Mouse (Mus musculus) embryonic facial prominence, embryonic 13.5 days (tissue): Measurements from ENCODE around the gene Nup37. TPM values are rescaled to one million over a fixed set of nuclear protein-coding genes. Genes with fewer than 3 reads are reported as not detected.

Source experiments
- ATAC-seq: fragments of 200-750 bp; cut with Nextera tagmentation; 2 replicates; pipeline ENCODE4 v1.8.0; 2017; ENCODE audit warnings: low read depth; ENCODE audit not compliant: insufficient number of reproducible peaks, insufficient read depth, low FRiP score, low TSS enrichment
- H3K27ac ChIP-seq: fragments of 300-500 bp; sonication (generic); 2 replicates; pipeline ENCODE4 v1.5.1; 2015; ENCODE audit warnings: moderate library complexity, mild to moderate bottlenecking, inconsistent platforms
- H3K27me3 ChIP-seq: fragments of 300-500 bp; sonication (generic); 2 replicates; pipeline ENCODE4 v1.6.1; 2015; ENCODE audit warnings: mild to moderate bottlenecking, inconsistent platforms
- H3K36me3 ChIP-seq: fragments of 300-500 bp; sonication (generic); 2 replicates; pipeline ENCODE4 v1.6.1; 2015; ENCODE audit warnings: mild to moderate bottlenecking, inconsistent platforms
- H3K4me1 ChIP-seq: fragments of 300-500 bp; sonication (generic); 2 replicates; pipeline ENCODE4 v1.6.1; 2015; ENCODE audit warnings: inconsistent platforms
- H3K4me2 ChIP-seq: fragments of 300-500 bp; sonication (generic); 2 replicates; pipeline ENCODE4 v1.6.1; 2015; ENCODE audit warnings: moderate library complexity, mild to moderate bottlenecking, inconsistent platforms
- H3K4me3 ChIP-seq: fragments of 300-500 bp; sonication (generic); 2 replicates; pipeline ENCODE4 v1.5.1; 2015; ENCODE audit warnings: mild to moderate bottlenecking, inconsistent platforms
- H3K9ac ChIP-seq: fragments of 300-500 bp; sonication (generic); 2 replicates; pipeline ENCODE4 v1.6.1; 2015; ENCODE audit warnings: mild to moderate bottlenecking, inconsistent platforms
- H3K9me3 ChIP-seq: fragments of 300-500 bp; sonication (generic); 2 replicates; pipeline ENCODE4 v1.6.1; 2016; ENCODE audit warnings: inconsistent platforms
- WGBS: fragments of 180-500 bp; shearing (Covaris S2); methylation state at CpG from one replicate; pipeline ENCODE4 v1.1.7; 2015; ENCODE audit warnings: mixed read lengths; 5-methylcytosine and 5-hydroxymethylcytosine counted together
- polyA plus RNA-seq: library from polyadenylated mRNA; unstranded; fragments of >200 nt; fragmentation: Nextera tagmentation; extraction: Ambion mirVana; gene quantifications from 2 replicates; pipeline ENCODE4 v1.2.1, GENCODE M21; 2015

The Nup37 gene
- polyA plus RNA-seq, 1 experiment from 2014 or later, result 95.3 TPM

DNA sequence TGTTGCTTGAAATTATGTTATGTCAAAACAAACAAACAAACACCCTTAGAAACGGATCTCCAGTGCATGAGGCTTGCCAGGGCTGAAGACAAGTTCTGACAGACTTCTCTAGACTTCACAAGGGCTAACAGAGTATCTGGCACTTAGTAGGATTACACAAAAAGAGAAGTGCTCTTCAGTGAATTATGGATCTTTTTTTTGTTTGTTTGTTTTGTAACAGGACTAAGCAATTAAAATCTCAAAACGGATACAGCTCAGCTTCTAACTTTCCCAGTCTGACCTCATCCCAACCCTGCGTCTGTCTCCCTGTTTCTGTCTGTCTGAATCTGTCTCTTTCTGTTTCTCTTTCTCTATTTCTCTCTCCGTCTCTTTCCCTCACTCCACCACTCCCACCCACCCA is 53.7 kb downstream of the Nup37 start:
- Histone ChIP-seq H3K27ac (no peak overlapping the region), H3K4me2 (peak overlapping the region; percentile 64), H3K36me3 (peaks cover 7% of the 10 kb centered on the region), H3K4me3 (peak overlapping the region; percentile 56), H3K9ac (no peak overlapping the region), H3K9me3 (no peaks in the 10 kb centered on the region), H3K4me1 (peaks cover 5% of the 10 kb centered on the region), H3K27me3 (no peaks in the 10 kb centered on the region)
- 0 out of 2 replicates have a peak, but pooled peaks have one; percentile 57 for ATAC-seq
- 18% methylated on average over 4 of the region's 4 CpGs for WGBS

DNA sequence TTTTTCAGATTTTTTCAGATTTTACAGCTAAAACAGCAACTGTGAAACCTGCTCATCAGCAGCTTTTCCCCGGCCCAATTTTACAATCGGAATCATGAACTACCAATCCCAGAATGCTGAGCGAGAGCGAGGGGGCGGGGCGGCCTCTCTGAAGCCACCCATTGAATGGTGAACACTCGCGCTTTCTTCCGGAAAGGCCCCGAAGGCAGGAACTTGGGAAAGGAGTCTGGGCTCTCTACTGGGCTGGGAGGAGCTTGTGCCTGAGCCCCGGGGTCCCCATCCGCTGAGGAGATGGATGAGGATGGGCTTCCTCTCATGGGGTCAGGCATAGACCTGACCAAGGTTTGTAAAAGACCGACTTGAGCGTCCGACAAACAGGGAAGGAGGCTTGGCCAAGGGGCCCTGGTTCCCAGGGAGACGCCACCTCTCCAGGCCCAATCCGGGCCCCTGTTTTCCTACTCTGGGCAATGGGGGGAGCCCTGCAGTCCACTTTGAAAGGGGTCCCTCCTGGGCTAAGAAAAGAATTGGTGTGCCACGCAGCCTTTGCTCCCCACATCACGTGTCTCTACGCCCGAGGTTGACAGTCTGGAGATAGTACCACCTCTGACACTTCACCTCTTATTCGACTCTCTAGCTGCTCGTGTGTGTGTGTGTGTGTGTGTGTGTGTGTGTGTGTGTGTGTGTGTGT is 54.3 kb downstream of the Nup37 start, which contains the start of gene Washc3:
Gene Washc3, plus strand, starts transcription at position 143 of the 688 bp plus-strand sequence.
- Histone ChIP-seq H3K27ac (peak within 1 kb of the TSS; percentile 85), H3K9me3 (no peaks in the 10 kb centered on the region), H3K4me3 (peak within 1 kb of the TSS; percentile 56), H3K27me3 (no peaks in the 10 kb centered on the region), H3K4me2 (peak within 1 kb of the TSS; percentile 64), H3K4me1 (peaks cover 5% of the 10 kb centered on the region), H3K36me3 (peaks cover 10% of the 10 kb centered on the region), H3K9ac (peak within 1 kb of the TSS; percentile 75)
- under 1% methylated on average over 23 of the region's 23 CpGs for WGBS
- peak; percentile 94 for ATAC-seq

DNA sequence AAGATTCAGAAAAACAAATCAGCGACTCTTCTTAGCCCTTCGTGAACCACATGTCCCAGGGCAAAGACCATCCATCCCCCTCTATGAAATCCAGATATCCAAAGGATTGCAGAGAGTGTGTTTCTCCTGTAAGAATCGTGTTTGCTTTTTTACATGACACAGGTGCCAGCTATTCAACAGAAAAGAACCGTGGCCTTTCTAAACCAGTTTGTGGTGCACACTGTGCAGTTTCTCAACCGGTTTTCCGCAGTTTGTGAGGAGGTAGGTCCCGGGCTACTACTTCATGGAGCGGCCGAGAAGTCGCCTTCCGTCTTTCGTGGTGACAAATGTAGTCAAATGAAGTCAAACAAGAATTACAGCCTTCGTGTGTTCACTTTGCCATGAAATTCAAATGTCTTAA is 54.9 kb downstream of the Nup37 start:
- ATAC-seq, result no peak
- 76% methylated on average over 13 of the region's 13 CpGs for WGBS
- H3K9me3 ChIP-seq, result no peaks in the 10 kb centered on the region
- peaks cover 5% of the 10 kb centered on the region for H3K4me1 ChIP-seq
- peak overlapping the region; percentile 75 for H3K9ac ChIP-seq
- H3K27me3 ChIP-seq, result no peaks in the 10 kb centered on the region
- peak overlapping the region; percentile 64 for H3K4me2 ChIP-seq
- H3K27ac ChIP-seq, result 0 out of 2 replicates have a peak overlapping the region, but pooled peaks have one; percentile 45
- peaks cover 10% of the 10 kb centered on the region for H3K36me3 ChIP-seq
- peak overlapping the region; percentile 56 for H3K4me3 ChIP-seq

DNA sequence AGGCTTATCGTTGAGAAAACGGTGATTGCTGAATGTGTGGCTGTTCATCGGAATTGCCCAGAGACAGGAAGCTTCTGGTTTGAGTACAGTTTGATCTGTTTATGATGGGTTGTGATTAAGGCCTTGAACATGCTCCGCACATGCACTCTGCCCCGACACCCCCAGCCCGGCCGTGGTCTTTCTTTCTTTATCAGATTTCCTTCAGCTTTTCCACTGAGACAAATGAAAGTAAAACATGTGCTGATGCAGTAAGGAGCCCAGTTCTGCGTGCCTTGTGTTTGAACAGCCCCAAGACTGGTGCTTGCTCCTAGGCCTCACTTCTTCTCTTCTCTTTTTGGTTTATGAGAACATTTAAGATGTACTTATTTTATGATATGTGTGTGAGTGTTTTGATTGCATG is 55.8 kb downstream of the Nup37 start:
- H3K27ac ChIP-seq, result no peak overlapping the region
- peaks cover 10% of the 10 kb centered on the region for H3K36me3 ChIP-seq
- H3K4me2 ChIP-seq, result no peak overlapping the region
- H3K9ac ChIP-seq, result no peak overlapping the region
- H3K4me1 ChIP-seq, result peaks cover 5% of the 10 kb centered on the region
- 89% methylated on average over 8 of the region's 8 CpGs for WGBS
- ATAC-seq, result no peak
- no peaks in the 10 kb centered on the region for H3K27me3 ChIP-seq
- no peak overlapping the region for H3K4me3 ChIP-seq
- H3K9me3 ChIP-seq, result no peaks in the 10 kb centered on the region

DNA sequence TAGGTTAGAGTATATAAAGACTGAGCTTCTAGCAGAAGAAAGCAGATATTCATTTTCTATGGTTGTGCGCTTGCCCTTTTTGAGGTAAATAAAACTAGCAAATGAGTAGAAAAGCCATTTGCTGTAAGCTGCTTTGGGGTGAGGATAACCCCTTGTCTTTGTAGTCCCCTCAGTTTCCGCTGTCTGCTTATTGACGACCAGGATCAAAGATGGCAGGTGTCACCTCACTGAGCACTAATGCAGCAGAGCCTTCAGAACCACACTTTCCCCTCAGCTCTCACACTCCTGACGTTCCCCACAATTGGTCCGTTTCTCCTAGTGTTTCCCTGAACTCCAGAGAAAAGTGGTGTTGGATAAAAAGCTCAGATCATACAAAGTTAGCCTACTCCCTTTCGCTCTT is 56.4 kb downstream of the Nup37 start:
- Histone ChIP-seq H3K36me3 (peaks cover 10% of the 10 kb centered on the region), H3K27me3 (no peaks in the 10 kb centered on the region), H3K4me1 (peaks cover 5% of the 10 kb centered on the region), H3K9me3 (no peaks in the 10 kb centered on the region), H3K9ac (no peak overlapping the region), H3K27ac (no peak overlapping the region), H3K4me2 (no peak overlapping the region), H3K4me3 (no peak overlapping the region)
- ATAC-seq, result no peak
- 92% methylated on average over 6 of the region's 6 CpGs for WGBS

- Histone ChIP-seq H3K36me3 (peaks cover 10% of the 10 kb centered on the region; the same call in 1 of the 2 replicates), H3K27ac (no peak overlapping the region), H3K27me3 (no peaks in the 10 kb centered on the region), H3K4me2 (no peak overlapping the region), H3K9me3 (no peaks in the 10 kb centered on the region), H3K4me1 (0 out of 2 replicates have a peak, but pooled peaks cover 3% of the 10 kb centered on the region), H3K9ac (no peak overlapping the region), H3K4me3 (no peak overlapping the region)
- ATAC-seq, result no peak
- WGBS, result 67% methylated on average over 5 of the region's 5 CpGs
These were observed 65.9 kb downstream of the Nup37 start for GRCm38 (mm10) chr10:88212644-88213043.

GRCm38 (mm10) chr10:88214800-88215514 is 68.2 kb downstream of the Nup37 start:
- Histone ChIP-seq H3K4me2 (no peak overlapping the region), H3K27me3 (no peaks in the 10 kb centered on the region), H3K9ac (no peak overlapping the region), H3K36me3 (peaks cover 10% of the 10 kb centered on the region; the same call in 1 of the 2 replicates), H3K9me3 (no peaks in the 10 kb centered on the region), H3K4me1 (0 out of 2 replicates have a peak, but pooled peaks cover 3% of the 10 kb centered on the region), H3K27ac (no peak overlapping the region), H3K4me3 (no peak overlapping the region)
- no peak for ATAC-seq
- 88% methylated on average over 20 of the region's 20 CpGs for WGBS

DNA sequence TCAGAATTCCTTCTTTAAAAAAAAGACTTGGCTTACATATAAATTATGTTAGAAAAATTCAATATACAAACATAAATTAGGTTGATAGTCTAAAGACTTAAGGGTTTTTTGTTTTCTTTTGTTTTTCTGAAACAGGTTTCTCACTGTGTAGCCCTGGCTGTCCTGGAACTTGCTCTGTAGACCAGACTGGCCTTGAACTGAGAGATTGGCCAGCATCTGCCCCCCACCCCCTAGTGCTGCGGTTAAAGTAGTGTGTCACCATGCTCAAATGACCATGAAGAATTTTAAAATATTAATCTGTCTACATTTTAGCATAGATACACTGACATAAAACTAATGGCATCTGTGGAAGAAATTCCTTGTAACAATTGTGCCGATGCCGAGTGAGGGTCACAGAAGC is 71.4 kb downstream of the Nup37 start:
- Histone ChIP-seq H3K27ac (no peak overlapping the region), H3K4me3 (no peak overlapping the region), H3K4me1 (peaks cover 19% of the 10 kb centered on the region), H3K9me3 (no peaks in the 10 kb centered on the region), H3K4me2 (no peak overlapping the region), H3K9ac (no peak overlapping the region), H3K36me3 (peaks cover 14% of the 10 kb centered on the region), H3K27me3 (no peaks in the 10 kb centered on the region)
- ATAC-seq, result no peak
- 90% methylated on average over 3 of the region's 3 CpGs for WGBS

- Histone ChIP-seq H3K9me3 (no peaks in the 10 kb centered on the region), H3K4me1 (peaks cover 19% of the 10 kb centered on the region), H3K4me2 (no peak overlapping the region), H3K27ac (peak overlapping the region; percentile 73), H3K27me3 (no peaks in the 10 kb centered on the region), H3K4me3 (no peak overlapping the region), H3K36me3 (peaks cover 27% of the 10 kb centered on the region), H3K9ac (no peak overlapping the region)
- WGBS, result 31% methylated on average over 5 of the region's 5 CpGs
- no peak for ATAC-seq
These were observed 74.9 kb downstream of the Nup37 start for GRCm38 (mm10) chr10:88221718-88222117.

DNA sequence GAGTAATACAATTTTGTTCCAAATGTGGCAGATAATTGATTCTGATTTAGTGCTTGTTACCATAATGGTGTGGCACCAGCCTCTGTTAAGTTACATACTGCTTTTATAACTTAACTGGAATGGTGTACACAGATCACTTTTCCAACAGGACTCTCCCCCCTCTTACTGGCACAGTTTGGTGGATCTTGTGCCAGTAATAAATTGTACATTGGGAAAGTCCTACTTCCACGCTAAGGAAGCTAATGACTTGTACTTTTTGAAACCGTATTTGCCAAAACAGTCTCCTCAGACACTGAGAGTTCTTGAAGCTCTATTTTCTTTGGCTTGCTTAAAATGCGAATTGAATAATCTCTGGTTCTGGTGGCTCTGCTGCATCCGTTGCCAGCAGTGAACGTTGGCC is 78.6 kb downstream of the Nup37 start:
- no peak for ATAC-seq
- Histone ChIP-seq H3K4me2 (no peak overlapping the region), H3K27me3 (no peaks in the 10 kb centered on the region), H3K36me3 (peaks cover 29% of the 10 kb centered on the region), H3K9me3 (0 out of 2 replicates have a peak, but pooled peaks cover 5% of the 10 kb centered on the region), H3K4me1 (peaks cover 19% of the 10 kb centered on the region), H3K9ac (no peak overlapping the region), H3K4me3 (no peak overlapping the region), H3K27ac (no peak overlapping the region)
- WGBS, result 90% methylated on average over 5 of the region's 5 CpGs

DNA sequence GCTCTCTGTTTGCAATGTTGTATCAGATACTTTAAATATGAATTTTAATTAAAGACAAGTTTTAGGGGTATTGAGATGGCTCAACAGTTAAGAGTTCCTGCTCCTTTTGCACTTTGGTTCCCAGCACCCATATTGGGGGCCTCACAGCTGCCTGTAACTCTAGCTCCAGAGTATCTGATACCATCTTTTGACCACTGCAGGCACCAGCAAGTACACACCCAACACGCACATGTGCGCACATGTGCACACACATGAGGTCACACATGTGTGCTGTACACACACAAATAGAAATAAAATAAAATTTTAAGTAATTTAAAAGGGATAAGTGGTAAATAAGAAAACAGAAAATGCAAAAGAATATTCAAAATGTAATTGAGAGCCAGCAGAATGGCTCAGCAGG is 81.2 kb downstream of the Nup37 start:
- no peak overlapping the region for H3K4me3 ChIP-seq
- H3K27ac ChIP-seq, result no peak overlapping the region
- H3K4me1 ChIP-seq, result peaks cover 7% of the 10 kb centered on the region
- H3K27me3 ChIP-seq, result no peaks in the 10 kb centered on the region
- H3K36me3 ChIP-seq, result peaks cover 25% of the 10 kb centered on the region
- no peak for ATAC-seq
- 0 out of 2 replicates have a peak, but pooled peaks cover 5% of the 10 kb centered on the region for H3K9me3 ChIP-seq
- WGBS, result 92% methylated on average over 2 of the region's 2 CpGs
- no peak overlapping the region for H3K9ac ChIP-seq
- H3K4me2 ChIP-seq, result no peak overlapping the region
